Mouse (Mus musculus): ENCODE data around the gene Lrrc42. TPM values are rescaled to one million over a fixed set of nuclear protein-coding genes. Genes with fewer than 3 reads are reported as not detected.

Lrrc42 gene
- total RNA-seq, 2 experiments from 2014 or later = 29.3 to 29.5 TPM

DNA sequence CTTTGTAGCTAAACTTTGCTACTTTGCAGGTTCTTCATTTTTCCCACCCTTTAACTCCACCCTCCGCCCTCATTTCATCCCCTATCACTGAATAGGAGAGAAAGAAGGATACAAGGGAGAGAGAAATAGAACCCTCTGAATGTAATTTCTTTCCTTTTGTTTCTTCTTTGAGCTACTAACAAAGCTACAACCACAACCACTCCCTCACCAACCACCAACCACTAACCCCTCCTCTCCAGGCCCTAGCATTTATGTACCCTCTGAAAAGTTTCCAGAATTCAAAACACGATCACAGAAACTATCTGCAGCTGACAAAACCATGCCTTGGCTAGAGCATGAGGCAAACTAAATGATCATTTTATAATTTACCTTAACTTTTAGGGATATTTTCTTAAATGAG lies 56.9 kb downstream of the Lrrc42 start:
- DNase-seq = no peak

DNA sequence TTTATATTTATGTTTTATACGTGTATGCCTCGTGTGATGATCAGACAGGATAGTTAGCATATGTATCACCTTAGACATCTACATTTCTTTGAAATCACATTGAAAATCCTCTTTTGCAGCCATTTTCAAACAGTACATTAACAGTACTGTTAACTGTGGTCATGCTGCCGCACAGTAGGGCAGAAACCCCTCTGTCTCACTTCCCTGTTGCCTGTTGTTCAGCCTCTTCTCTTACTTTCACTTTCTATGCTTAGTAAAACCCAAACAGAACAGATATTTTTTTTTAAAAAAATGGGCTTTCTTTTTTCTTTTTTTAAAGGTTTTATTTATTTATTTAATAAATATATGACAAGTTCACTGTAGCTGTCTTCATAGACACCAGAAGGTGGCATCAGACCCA lies 59.5 kb downstream of the Lrrc42 start:
- DNase-seq = no peak

DNA sequence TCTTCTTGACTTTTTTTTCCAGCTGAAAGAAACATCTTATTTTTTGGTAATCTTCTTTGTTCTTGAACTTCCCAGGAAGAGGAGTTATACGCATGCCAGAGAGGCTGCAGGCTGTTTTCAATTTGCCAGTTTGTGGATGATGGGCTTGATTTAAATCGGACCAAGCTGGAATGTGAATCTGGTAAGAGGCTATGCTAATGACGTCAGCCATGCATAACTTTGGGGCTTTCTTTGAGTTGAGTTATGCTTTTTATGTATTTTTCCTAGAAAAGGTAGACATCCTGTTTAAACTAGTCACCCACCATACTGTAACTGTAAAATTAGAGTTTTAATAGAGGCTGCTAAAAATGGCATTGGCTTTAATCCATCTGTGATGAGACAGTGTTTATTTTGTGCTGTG lies 67.6 kb downstream of the Lrrc42 start:
- no peak for DNase-seq

Other genes with a start within 250 kb of the Lrrc42 start
- 100 to 1,000 TPM in 1 of 2 experiments, 10 to 100 TPM in 1; 99.3 to 119 TPM for gene Mrpl37, start 186.7 kb downstream of the Lrrc42 start, total RNA-seq (2021)
- gene Cyb5rl, start 186.5 kb downstream of the Lrrc42 start, total RNA-seq (2021) = 10 to 100 TPM; 14.8 to 20.1 TPM
- under 1 TPM in 1 of 2 experiments, not detected in 1; 0.12 TPM for gene Cdcp2, start 156.6 kb downstream of the Lrrc42 start, total RNA-seq (2021)
- gene Tmem59, start 75.1 kb downstream of the Lrrc42 start, total RNA-seq (2021) = 100 to 1,000 TPM; 288 to 289 TPM
- 10 to 100 TPM; 22.4 to 22.8 TPM for gene Tceanc2, start 74.4 kb downstream of the Lrrc42 start, total RNA-seq (2021)
- under 1 TPM in 1 of 2 experiments, not detected in 1; 0.27 TPM for gene Ldlrad1, start 44.4 kb downstream of the Lrrc42 start, total RNA-seq (2021)
- 10 to 100 TPM; 21.9 to 28.5 TPM for gene Hspb11, start 61 bp upstream of the Lrrc42 start, total RNA-seq (2021)
- gene Dio1, start 53.6 kb upstream of the Lrrc42 start, total RNA-seq (2021) = 10 to 100 TPM in 1 of 2 experiments, 1 to 10 TPM in 1; 9.1 to 12.2 TPM
- 10 to 100 TPM; 49.3 to 52.6 TPM for gene Yipf1, start 60.8 kb upstream of the Lrrc42 start, total RNA-seq (2021)
- gene Ndc1, start 114.3 kb upstream of the Lrrc42 start, total RNA-seq (2021) = 10 to 100 TPM; 15.2 to 16.9 TPM
- gene Glis1, start 181.1 kb upstream of the Lrrc42 start, total RNA-seq (2021) = under 1 TPM; 0.27 to 0.73 TPM

Measured in adrenal gland, postnatal 10 days (tissue).